Mouse (Mus musculus) right cerebral cortex, adult 18-20 months (tissue): Measurements from ENCODE around the gene Ttc9c.

Experiments
- DNase-seq: peaks from one replicate; pipeline ENCODE4 v3.0.0; 2022; ENCODE audit warnings: mixed read lengths

Gene Ttc9c

DNA sequence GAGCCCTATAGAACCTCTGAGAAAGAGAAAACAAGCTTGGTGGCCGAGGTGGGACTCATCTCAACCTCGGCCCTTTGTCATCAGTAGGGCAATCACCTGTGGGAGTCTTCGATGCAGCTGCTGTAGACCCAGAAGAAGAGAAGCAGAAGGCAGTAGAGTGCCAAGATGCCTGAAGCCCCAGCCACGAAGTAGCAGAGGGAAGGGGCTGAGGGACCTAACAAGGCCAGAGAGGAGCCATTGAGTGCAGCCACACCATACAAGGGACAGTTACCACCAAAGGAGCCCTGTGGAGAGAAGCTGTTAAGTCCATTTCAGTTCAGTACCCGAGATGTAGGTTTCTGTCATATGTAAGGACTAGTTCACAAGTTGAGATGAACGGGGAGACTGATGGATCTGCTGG, 45.7 kb downstream of the Ttc9c start:
- no peak for DNase-seq

DNA sequence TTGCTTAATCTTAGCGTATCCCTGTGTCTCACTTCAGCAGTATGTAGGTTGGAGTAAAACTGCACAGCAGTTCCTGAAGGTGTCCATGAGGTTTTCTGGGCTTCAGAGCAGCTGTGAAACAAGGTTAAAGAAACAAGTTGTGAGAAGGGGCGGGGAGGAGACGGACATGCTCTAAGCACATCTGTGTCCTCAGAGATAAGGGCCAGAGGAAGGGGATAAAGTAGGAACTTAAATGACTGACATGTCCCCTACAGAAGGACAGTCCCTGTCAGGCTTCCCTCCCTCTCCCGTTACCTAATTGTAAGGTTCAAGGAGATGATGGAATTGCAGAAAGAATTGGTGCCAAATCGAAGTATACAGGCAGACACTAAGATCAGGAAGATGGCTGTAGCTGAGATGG, 46.1 kb downstream of the Ttc9c start:
- no peak for DNase-seq

DNA sequence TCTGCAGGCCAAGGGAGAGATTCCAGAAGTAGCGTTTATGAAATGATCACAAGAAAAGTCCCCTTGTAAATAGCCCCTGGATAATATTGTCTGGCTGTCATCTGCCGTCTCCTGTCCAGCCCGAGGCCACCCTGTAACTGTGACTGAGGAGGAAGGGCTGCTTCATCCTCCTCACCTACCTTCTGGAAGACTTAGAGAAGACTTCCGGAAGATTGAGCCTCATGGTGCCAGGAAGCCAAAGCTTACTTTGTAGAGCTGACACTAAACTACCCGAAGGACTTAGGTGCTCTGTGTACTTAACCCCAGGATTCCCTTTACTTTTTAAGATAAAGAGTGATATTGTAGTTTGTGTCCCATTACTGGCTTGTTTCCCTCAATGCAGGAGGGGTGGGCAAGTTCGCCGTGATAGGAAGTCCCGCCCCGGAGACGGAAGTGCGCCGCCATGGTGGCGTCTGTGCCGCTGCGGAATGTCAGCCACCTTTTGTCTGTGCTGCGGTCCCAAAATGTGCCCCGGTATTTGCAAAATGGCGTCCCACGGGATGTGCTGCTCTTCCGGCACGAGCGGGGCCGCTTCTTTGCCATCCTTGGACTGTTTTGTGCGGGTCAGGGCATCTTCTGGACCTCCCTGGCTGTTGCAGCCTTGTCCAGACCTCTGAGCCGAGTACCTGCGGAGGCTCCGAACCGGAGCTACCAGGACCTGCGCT, 48.4 kb downstream of the Ttc9c start, which contains the start of gene Tmem223:
Tmem223 (plus strand) TSS at position 430 of the 704 bp plus-strand sequence.
- peak; percentile 83 for DNase-seq

DNA sequence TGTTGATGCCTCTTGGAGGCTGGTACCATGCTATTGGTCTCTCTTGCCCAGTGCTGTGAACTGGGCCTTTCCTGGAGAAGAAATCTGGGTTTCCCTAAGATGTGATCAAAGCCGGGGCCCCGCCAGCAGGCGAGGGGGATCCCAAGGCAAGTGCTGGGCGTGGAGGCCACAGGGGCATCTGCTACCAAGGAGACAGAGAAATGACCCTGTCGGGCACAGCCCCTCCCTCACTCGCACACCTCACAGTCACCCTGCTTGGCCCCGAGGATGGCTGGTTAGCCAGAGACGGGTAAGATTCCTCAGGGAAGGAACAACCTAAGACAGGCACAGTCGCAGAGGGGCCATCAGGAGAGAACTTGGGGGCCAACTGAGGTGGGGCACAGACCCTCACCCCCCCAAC, 53.6 kb downstream of the Ttc9c start:
- DNase-seq = no peak

DNA sequence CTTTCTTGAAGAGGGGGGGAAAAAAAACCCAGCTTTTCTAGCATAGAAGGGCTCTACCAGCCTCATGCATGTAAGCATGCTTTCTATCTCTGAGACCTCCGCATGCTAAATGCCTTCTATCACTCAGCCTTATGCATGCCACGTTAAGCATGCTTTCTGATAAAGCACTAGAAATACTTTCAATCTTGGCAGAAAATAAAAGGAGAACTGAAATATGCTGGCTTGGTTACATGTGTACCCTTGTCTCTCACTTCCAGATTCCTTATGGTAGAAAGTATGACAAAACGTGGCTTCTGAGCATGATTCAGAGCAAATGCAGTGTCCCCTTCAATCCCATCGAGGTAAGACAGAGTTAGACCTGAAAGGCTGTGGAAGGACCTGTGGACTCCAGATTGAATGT, 55.9 kb downstream of the Ttc9c start:
- DNase-seq = no peak

DNA sequence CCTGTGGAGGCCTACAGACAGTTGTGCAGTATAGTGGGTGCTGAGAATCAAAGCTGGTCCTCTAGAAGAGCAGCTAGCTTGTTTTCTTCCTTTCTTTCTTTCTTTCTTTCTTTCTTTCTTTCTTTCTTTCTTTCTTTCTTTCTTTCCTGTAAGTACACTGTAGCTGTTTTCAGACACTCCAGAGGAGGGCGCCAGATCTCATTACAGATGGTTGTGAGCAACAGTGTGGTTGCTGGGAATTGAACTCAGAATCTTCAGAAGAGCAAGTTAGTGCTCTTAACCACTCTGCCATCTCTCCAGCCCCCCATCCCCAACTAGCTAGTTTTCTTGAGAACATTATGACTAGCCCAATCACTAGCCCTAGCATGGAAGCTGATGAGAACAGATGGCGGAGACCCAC, 58.4 kb downstream of the Ttc9c start:
- no peak for DNase-seq
